Mouse (Mus musculus): ENCODE measurements at regions not wholly inside any gene's neighbourhood (a gene's known extent, or its start where the extent isn't known, plus 50 kb on each side); places are given as distances from the start of the nearest gene placed in this dataset.

- TF ChIP-seq FLI1 (IDR thresholded peaks at IDR 0.05; ENCODE audit: low read length) (no peak), GATA1 (IDR thresholded peaks at IDR 0.05; ENCODE audit: borderline replicate concordance, low read length) (no peak)
These were observed 94.0 kb upstream of the Mon1b start for GRCm38 (mm10) chr8:113541437-113541836.

All from megakaryocyte, embryonic 14.5 days (primary cell).